Mouse (Mus musculus) frontal cortex, postnatal 36 days (tissue): Measurements from ENCODE around the gene Elk3.

ENCODE experiments used
- DNase-seq, 2 experiments: peaks; one replicate each; pipeline ENCODE4 v3.0.0; 2022; ENCODE audit warnings: low spot score in 2 of 2

The Elk3 gene

GRCm38 (mm10) chr10:93331543-93331942 lies 20.6 kb upstream of the Elk3 start:
- DNase-seq: no peak

GRCm38 (mm10) chr10:93328321-93328720 lies 17.4 kb upstream of the Elk3 start:
- no peak for DNase-seq

GRCm38 (mm10) chr10:93327187-93327586 lies 16.3 kb upstream of the Elk3 start:
- DNase-seq: no peak

- no peak for DNase-seq
Measured at GRCm38 (mm10) chr10:93326741-93327100, 15.8 kb upstream of the Elk3 start.

GRCm38 (mm10) chr10:93325804-93326740 lies 15.1 kb upstream of the Elk3 start:
- no peak for DNase-seq

GRCm38 (mm10) chr10:93325369-93325768 lies 14.4 kb upstream of the Elk3 start:
- DNase-seq: no peak

GRCm38 (mm10) chr10:93324438-93324837 lies 13.5 kb upstream of the Elk3 start:
- DNase-seq: no peak

- no peak for DNase-seq
Measured at GRCm38 (mm10) chr10:93323659-93324058, 12.7 kb upstream of the Elk3 start.

- no peak for DNase-seq
Measured at GRCm38 (mm10) chr10:93321763-93322162, 10.8 kb upstream of the Elk3 start.

GRCm38 (mm10) chr10:93320148-93320547 lies 9.2 kb upstream of the Elk3 start:
- no peak for DNase-seq

GRCm38 (mm10) chr10:93319526-93320063 lies 8.7 kb upstream of the Elk3 start:
- DNase-seq: no peak

- DNase-seq: no peak
Measured at GRCm38 (mm10) chr10:93316909-93317308, 6.0 kb upstream of the Elk3 start.

- DNase-seq: no peak
Measured at GRCm38 (mm10) chr10:93311576-93311975, 641 bp upstream of the Elk3 start.

GRCm38 (mm10) chr10:93309934-93310621 lies 857 bp downstream of the Elk3 start:
- no peak for DNase-seq

- DNase-seq: peak in 1 of 2 experiments; percentile 39
Measured at GRCm38 (mm10) chr10:93309131-93309933, 1.6 kb downstream of the Elk3 start.

- DNase-seq: no peak
Measured at GRCm38 (mm10) chr10:93306367-93306766, 4.6 kb downstream of the Elk3 start.

- DNase-seq: no peak
Measured at GRCm38 (mm10) chr10:93305946-93306345, 5.0 kb downstream of the Elk3 start.

GRCm38 (mm10) chr10:93303231-93303630 lies 7.7 kb downstream of the Elk3 start:
- no peak for DNase-seq

- DNase-seq: no peak
Measured at GRCm38 (mm10) chr10:93301831-93302230, 9.1 kb downstream of the Elk3 start.

- no peak for DNase-seq
Measured at GRCm38 (mm10) chr10:93298208-93298607, 12.7 kb downstream of the Elk3 start.

GRCm38 (mm10) chr10:93297774-93298173 lies 13.2 kb downstream of the Elk3 start:
- DNase-seq: no peak
